Mouse (Mus musculus) bone marrow, adult 2 months (tissue): ENCODE results near the gene Fxyd5.

ENCODE experiments used
- CTCF ChIP-seq: fragments of 200-500 bp; IDR thresholded peaks from 2 replicates; pipeline ENCODE4 v1.5.1; 2011; ENCODE audit warnings: low read length, control low read depth; ENCODE audit not compliant: control insufficient read depth, insufficient read depth
- POLR2A ChIP-seq: fragments of 200-500 bp; IDR thresholded peaks from 2 replicates; pipeline ENCODE4 v1.6.1; 2011; ENCODE audit warnings: low read depth, mild to moderate bottlenecking, control low read depth, low read length, borderline replicate concordance; ENCODE audit not compliant: control insufficient read depth

GRCm38 (mm10) chr7:31055354-31055824, 13.1 kb upstream of the Fxyd5 start:
- TF ChIP-seq CTCF = no peak
- TF ChIP-seq POLR2A = no peak
